Mouse (Mus musculus): ENCODE measurements around the gene Asb10. TPM values are rescaled to one million over a fixed set of nuclear protein-coding genes. Genes with fewer than 3 reads are reported as not detected.

Gene Asb10
- total and polyA plus RNA-seq, 2 experiments from 2014 or later, result 0.22 to 0.43 TPM

DNA sequence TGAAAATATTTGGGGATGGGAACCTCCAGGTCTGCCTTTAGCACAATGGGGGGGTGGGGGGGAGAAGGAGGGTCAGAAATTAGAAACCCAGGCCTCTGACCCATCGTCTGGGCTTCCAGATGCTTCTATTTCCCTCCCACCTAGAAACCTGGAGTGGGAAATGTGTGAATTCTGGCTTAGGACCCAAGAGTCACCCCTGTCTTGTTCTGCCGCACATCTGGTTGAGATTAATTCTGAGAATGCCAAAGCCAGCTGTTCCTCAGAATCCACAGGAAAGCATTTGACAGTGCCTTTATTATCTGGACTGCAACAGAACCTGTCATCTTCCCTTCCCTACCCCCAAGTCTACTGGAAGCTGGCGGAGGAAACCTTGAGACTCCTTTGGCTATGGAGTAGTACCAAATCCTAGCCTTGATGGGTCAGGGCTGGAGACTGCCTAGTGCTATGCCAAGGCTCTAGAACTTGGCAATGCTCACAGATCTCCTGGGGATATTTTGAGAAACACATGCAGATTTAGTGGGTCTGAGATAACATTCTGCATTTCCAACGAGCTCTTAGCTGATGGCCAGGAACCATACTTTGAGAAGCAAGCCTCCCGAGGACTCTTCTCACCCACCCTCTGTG lies 13.0 kb upstream of the Asb10 start:
- no peaks in the 10 kb centered on the region for H3K36me3 ChIP-seq (ENCODE audit: insufficient read depth)
- H3K4me1 ChIP-seq (ENCODE audit: insufficient read depth), result peaks cover 9% of the 10 kb centered on the region; the same call in 1 of the 2 replicates
- 79% methylated on average over 5 of the region's 5 CpGs for WGBS
- ATAC-seq (no peak), DNase-seq (no peak)
- H3K4me2 ChIP-seq (ENCODE audit: low read depth), result no peak overlapping the region
- no peak overlapping the region for H3K4me3 ChIP-seq (ENCODE audit: low read depth, low read length)
- H3K27ac ChIP-seq (ENCODE audit: low read depth, low read length), result no peak overlapping the region
- no peaks in the 10 kb centered on the region for H3K27me3 ChIP-seq (ENCODE audit: insufficient read depth, low read length)
- no peaks in the 10 kb centered on the region for H3K9me3 ChIP-seq (ENCODE audit: low read length)
- no peak overlapping the region for H3K9ac ChIP-seq
- TF ChIP-seq CTCF (IDR thresholded peaks at IDR 0.05; ENCODE audit: low read depth), result no peak

- Histone ChIP-seq H3K4me1 (ENCODE audit: insufficient read depth) (peaks cover 9% of the 10 kb centered on the region; the same call in 1 of the 2 replicates), H3K9ac (peak overlapping the region; percentile 31; the same call in 1 of the 2 replicates), H3K9me3 (ENCODE audit: low read length) (no peaks in the 10 kb centered on the region), H3K36me3 (ENCODE audit: insufficient read depth) (no peaks in the 10 kb centered on the region), H3K4me2 (ENCODE audit: low read depth) (peak overlapping the region; percentile 45), H3K4me3 (ENCODE audit: low read depth, low read length) (peak overlapping the region; percentile 18), H3K27ac (ENCODE audit: low read depth, low read length) (peak overlapping the region; percentile 10; the same call in 1 of the 2 replicates), H3K27me3 (ENCODE audit: insufficient read depth, low read length) (no peaks in the 10 kb centered on the region)
- 0 out of 2 replicates have a peak, but pooled peaks have one; percentile 1 for ATAC-seq
- 30% methylated on average over 2 of the region's 2 CpGs for WGBS
- DNase-seq, result no peak
- no peak for TF ChIP-seq CTCF (IDR thresholded peaks at IDR 0.05; ENCODE audit: low read depth)
Measured at GRCm38 (mm10) chr5:24551317-24551688, 10.5 kb upstream of the Asb10 start.

GRCm38 (mm10) chr5:24550598-24551316 lies 10.0 kb upstream of the Asb10 start:
- ATAC-seq (peak; percentile 92), DNase-seq (peak; percentile 86)
- H3K4me3 ChIP-seq (ENCODE audit: low read depth, low read length), result peak overlapping the region; percentile 18
- H3K27ac ChIP-seq (ENCODE audit: low read depth, low read length), result peak overlapping the region; percentile 45; the same call in 1 of the 2 replicates
- H3K9me3 ChIP-seq (ENCODE audit: low read length), result no peaks in the 10 kb centered on the region
- no peaks in the 10 kb centered on the region for H3K36me3 ChIP-seq (ENCODE audit: insufficient read depth)
- no peaks in the 10 kb centered on the region for H3K27me3 ChIP-seq (ENCODE audit: insufficient read depth, low read length)
- TF ChIP-seq CTCF (IDR thresholded peaks at IDR 0.05; ENCODE audit: low read depth), result no peak
- peak overlapping the region; percentile 45 for H3K4me2 ChIP-seq (ENCODE audit: low read depth)
- H3K4me1 ChIP-seq (ENCODE audit: insufficient read depth), result peaks cover 9% of the 10 kb centered on the region; the same call in 1 of the 2 replicates
- 19% methylated on average over 25 of the region's 26 CpGs for WGBS
- peak overlapping the region; percentile 31 for H3K9ac ChIP-seq

DNA sequence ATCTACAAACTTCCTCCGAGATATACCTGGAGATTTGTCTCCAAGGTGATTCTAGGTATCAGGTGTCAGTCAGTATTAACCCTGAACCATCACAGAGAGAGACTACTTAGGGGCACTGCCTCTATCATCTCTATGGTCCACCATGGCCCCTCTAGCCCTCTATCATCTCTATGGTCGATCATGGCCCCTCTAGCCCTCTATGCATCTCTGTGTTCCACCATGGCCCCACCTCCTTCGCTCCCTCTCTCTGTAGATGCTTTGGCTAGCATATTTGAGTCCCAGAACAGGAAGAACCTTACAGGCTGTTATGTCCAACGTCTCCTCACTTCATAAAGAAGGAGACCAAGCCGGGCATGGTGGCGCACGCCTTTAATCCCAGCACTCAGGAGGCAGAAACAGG lies 1.9 kb upstream of the Asb10 start:
- Histone ChIP-seq H3K4me1 (ENCODE audit: insufficient read depth) (no peaks in the 10 kb centered on the region), H3K4me3 (ENCODE audit: low read depth, low read length) (no peak overlapping the region), H3K27ac (ENCODE audit: low read depth, low read length) (no peak overlapping the region), H3K4me2 (ENCODE audit: low read depth) (no peak overlapping the region), H3K27me3 (ENCODE audit: insufficient read depth, low read length) (no peaks in the 10 kb centered on the region), H3K9me3 (ENCODE audit: low read length) (no peaks in the 10 kb centered on the region), H3K9ac (no peak overlapping the region), H3K36me3 (ENCODE audit: insufficient read depth) (no peaks in the 10 kb centered on the region)
- WGBS, result 81% methylated on average over 7 of the region's 7 CpGs
- ATAC-seq (no peak), DNase-seq (no peak)
- TF ChIP-seq CTCF (IDR thresholded peaks at IDR 0.05; ENCODE audit: low read depth), result no peak

DNA sequence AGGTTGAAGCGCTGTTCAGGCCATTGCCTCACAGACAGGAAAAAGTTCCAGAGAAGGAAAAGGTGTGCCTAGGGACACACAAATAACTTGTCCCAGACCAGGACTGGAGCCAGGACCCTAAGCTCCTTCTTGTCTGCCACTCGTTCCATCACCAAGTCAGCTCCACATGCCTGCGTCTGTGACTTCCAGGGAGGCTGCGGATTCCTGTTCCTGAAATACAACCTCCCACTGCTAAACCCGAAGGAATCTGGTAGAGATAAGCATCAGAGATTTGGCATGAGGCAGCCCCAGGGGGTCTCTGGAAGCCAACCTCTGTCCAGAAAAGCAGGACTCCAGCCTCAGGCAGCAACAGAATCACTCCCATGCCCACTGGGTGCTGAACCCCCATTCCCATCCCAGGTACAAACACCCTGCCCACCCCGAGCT lies 379 bp upstream of the Asb10 start:
- no peak for ATAC-seq

GRCm38 (mm10) chr5:24539571-24540296 lies 1.0 kb downstream of the Asb10 start:
- H3K9me3 ChIP-seq (ENCODE audit: low read length), result no peaks in the 10 kb centered on the region
- no peak for ATAC-seq
- H3K4me3 ChIP-seq (ENCODE audit: low read depth, low read length), result no peak overlapping the region
- no peak overlapping the region for H3K9ac ChIP-seq
- no peaks in the 10 kb centered on the region for H3K4me1 ChIP-seq (ENCODE audit: insufficient read depth)
- H3K4me2 ChIP-seq (ENCODE audit: low read depth), result no peak overlapping the region
- no peaks in the 10 kb centered on the region for H3K27me3 ChIP-seq (ENCODE audit: insufficient read depth, low read length)
- DNase-seq, result no peak
- H3K36me3 ChIP-seq (ENCODE audit: insufficient read depth), result no peaks in the 10 kb centered on the region
- no peak for TF ChIP-seq CTCF (IDR thresholded peaks at IDR 0.05; ENCODE audit: low read depth)
- WGBS, result 83% methylated on average over 22 of the region's 22 CpGs
- no peak overlapping the region for H3K27ac ChIP-seq (ENCODE audit: low read depth, low read length)

More for the DNA sequence above, 379 bp upstream of the Asb10 start:
- DNase-seq, result no peak
- Histone ChIP-seq H3K27ac (ENCODE audit: low read depth, low read length) (no peak overlapping the region), H3K27me3 (ENCODE audit: insufficient read depth, low read length) (no peaks in the 10 kb centered on the region), H3K9ac (no peak overlapping the region), H3K9me3 (ENCODE audit: low read length) (no peaks in the 10 kb centered on the region), H3K4me3 (ENCODE audit: low read depth, low read length) (no peak overlapping the region), H3K4me1 (ENCODE audit: insufficient read depth) (no peaks in the 10 kb centered on the region), H3K4me2 (ENCODE audit: low read depth) (no peak overlapping the region), H3K36me3 (ENCODE audit: insufficient read depth) (no peaks in the 10 kb centered on the region)
- WGBS, result 52% methylated on average over 6 of the region's 6 CpGs
- TF ChIP-seq CTCF (IDR thresholded peaks at IDR 0.05; ENCODE audit: low read depth), result no peak
